Mouse (Mus musculus): Measurements from ENCODE around the gene Nup54.
A peak's percentile ranks its signal among the peaks of the same experiment; 100 is the strongest.

Nup54 gene

GRCm38 (mm10) chr5:92376795-92377405 is 58.1 kb downstream of the Nup54 start:
- no peak for DNase-seq (ENCODE audit: low read depth in 2 of 2, low spot score in 2 of 2)

GRCm38 (mm10) chr5:92375368-92375767 is 59.7 kb downstream of the Nup54 start:
- DNase-seq (ENCODE audit: low read depth in 2 of 2, low spot score in 2 of 2), result peak in 1 of 2 experiments; percentile 39

GRCm38 (mm10) chr5:92374721-92375142 is 60.3 kb downstream of the Nup54 start:
- peak; percentile 26 to 45 for DNase-seq (ENCODE audit: low read depth in 2 of 2, low spot score in 2 of 2)

- no peak for DNase-seq (ENCODE audit: low read depth in 2 of 2, low spot score in 2 of 2)
Observed at GRCm38 (mm10) chr5:92372605-92373004, 62.4 kb downstream of the Nup54 start.

GRCm38 (mm10) chr5:92371361-92371976 is 63.5 kb downstream of the Nup54 start:
- no peak for DNase-seq (ENCODE audit: low read depth in 2 of 2, low spot score in 2 of 2)

- DNase-seq (ENCODE audit: low read depth in 2 of 2, low spot score in 2 of 2), result no peak
Observed at GRCm38 (mm10) chr5:92370891-92371290, 64.1 kb downstream of the Nup54 start.

- DNase-seq (ENCODE audit: low read depth in 2 of 2, low spot score in 2 of 2), result no peak
Observed at GRCm38 (mm10) chr5:92370392-92370791, 64.6 kb downstream of the Nup54 start.

- DNase-seq (ENCODE audit: low read depth in 2 of 2, low spot score in 2 of 2), result no peak
Observed at GRCm38 (mm10) chr5:92369151-92369994, 65.6 kb downstream of the Nup54 start.

GRCm38 (mm10) chr5:92368392-92368791 is 66.6 kb downstream of the Nup54 start:
- DNase-seq (ENCODE audit: low read depth in 2 of 2, low spot score in 2 of 2), result no peak

- DNase-seq (ENCODE audit: low read depth in 2 of 2, low spot score in 2 of 2), result no peak
Observed at GRCm38 (mm10) chr5:92366565-92366964, 68.5 kb downstream of the Nup54 start.
